Mouse (Mus musculus) kidney, adult 18-20 months (tissue): ENCODE results near the gene Bud23.

Source experiments
- DNase-seq: peaks from one replicate; pipeline ENCODE4 v3.0.0; 2021

The Bud23 gene

DNA sequence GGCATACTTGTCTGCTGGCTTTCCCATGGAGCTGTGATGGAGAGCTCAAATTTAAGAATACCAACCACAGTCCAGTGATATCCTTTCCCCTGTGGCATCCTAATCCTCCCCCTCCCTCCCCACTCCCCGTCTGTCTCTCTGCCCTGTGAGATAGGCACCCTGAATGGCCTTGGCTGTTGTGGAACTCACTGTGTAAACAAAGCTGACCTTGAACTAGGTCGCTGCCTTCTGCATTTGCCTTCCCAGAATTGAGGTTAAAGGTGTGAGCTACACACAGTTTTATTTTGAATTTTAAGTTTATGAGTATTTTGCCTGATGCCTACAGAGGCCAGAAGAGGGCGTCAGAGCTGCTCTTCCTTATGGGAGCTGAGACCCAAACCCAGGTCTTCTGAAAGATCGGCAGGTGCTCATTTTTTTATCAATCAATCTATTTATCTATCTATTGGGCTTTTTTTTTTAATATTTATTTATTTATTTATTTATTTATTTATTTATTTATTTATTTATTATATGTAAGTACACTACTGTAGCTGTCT lies 48.5 kb downstream of the Bud23 start:
- no peak for DNase-seq

DNA sequence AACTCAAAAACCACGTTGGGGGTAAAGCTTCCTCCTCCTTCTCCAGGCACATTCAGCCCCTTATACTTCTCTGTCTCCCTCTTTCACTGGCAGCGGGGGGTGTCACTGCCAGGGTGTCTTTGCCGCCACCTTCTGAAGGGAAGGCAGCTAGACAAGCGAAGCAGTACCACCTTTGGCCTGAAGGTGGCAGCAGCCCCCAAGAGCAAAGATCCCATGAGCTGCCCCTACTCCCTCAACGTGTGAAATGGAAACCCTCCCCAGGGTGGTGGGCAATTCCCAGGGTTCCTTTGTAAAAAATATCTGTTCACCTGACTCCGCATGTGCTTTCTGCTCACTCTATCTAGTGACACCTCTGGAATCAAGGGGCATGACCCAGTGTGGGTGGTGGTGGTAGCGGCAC lies 49.3 kb downstream of the Bud23 start:
- DNase-seq: peak; percentile 92

GRCm38 (mm10) chr5:135012671-135013441 lies 51.9 kb downstream of the Bud23 start:
- peak; percentile 86 for DNase-seq

DNA sequence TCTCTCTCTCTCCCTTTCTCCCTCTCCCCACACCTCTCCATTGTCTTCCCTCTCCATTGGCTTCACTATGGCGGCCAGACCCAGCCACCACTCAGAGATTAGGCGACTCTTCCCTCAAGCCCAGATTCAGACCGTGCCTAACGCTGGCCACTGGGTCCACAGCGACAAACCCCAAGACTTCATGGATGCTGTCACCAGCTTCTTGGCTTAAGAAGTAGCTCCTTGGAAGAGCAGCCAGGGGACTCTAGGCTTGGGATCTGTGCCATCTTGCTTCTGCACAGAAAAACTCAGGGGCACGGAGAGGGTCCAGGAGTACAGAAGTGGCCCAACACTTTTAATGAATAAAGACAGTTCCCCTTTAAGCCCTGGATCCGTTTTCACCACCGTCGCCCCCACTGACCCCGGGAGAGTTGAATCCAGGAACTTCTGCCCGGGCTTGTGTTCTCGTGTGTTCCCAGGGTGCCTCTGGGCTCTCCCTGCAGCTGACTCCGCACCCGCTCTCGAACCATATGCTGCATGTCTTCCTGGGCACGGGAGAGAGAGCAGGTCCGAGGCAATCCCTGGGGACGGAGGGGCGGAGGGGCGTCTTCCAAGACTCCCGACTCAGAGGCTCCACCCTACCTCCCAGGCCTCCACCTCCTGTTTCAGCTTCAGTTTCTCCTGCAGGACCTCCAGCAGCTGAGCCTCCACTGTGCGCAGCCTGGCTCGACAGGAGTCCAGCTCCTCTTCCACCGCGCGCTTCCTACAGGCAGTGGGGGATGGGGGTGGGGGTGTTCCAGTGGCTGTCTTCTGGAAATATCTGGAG lies 52.7 kb downstream of the Bud23 start:
- no peak for DNase-seq

DNA sequence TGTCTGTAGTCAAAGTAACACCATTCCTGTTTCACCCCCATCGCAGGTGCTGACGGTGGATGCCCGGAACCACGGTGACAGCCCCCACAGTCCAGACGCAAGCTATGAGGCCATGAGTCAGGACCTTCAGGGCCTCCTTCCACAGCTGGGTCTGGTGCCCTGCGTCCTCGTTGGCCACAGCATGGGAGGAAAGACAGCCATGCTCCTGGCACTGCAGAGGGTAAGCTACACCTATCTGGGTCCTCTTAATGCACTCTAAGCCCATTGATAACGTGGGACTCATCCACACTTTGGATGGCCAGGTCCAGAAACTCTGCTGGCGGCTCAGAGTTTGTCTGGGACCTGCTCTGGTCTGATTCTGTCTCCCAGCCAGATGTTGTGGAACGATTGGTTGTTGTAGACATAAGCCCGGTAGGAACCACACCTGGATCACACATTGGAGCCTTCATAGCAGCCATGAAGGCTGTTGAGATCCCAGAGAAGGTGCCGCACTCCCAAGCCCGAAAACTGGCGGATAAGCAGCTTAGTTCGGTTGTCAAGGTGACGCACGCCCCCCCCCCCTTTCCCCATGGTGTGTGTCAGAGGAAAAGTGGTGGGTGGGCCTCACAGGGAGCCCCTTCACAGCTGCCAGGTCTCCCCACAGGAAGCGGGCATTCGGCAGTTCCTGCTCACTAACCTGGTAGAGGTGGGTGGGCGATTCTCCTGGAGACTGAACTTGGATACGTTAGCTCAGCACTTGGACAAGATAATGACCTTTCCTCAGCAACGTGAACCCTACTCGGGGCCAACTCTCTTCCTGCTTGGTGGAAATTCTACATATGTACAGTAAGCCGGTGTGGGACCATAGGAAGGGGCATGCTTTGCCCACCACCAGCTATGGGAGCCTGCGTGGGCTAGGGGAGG lies 53.7 kb downstream of the Bud23 start:
- DNase-seq: no peak

GRCm38 (mm10) chr5:135010320-135010709 lies 54.4 kb downstream of the Bud23 start:
- DNase-seq: no peak

- peak; percentile 96 for DNase-seq
These were observed 55.0 kb downstream of the Bud23 start for GRCm38 (mm10) chr5:135009590-135010319.

- peak; percentile 99 for DNase-seq
These were observed 55.8 kb downstream of the Bud23 start, which contains the start of gene Abhd11 for GRCm38 (mm10) chr5:135008671-135009589. Gene Abhd11 (plus strand): TSS chr5:135009152.

- DNase-seq: no peak
These were observed 56.8 kb downstream of the Bud23 start for GRCm38 (mm10) chr5:135007802-135008571.
